Mouse (Mus musculus) liver, embryonic 14.5 days (tissue): ENCODE measurements around the gene Sf3b2. TPM values are rescaled to one million over a fixed set of nuclear protein-coding genes. Genes with fewer than 3 reads are reported as not detected.

Source experiments
- ATAC-seq: fragments of 200-750 bp; cut with Nextera tagmentation; 2 replicates; pipeline ENCODE4 v1.8.0; 2017; ENCODE audit warnings: moderate number of reproducible peaks, mild to moderate bottlenecking, moderate library complexity; ENCODE audit not compliant: insufficient read depth
- DNase-seq, 3 experiments: peaks; one replicate each; pipeline ENCODE4 v3.0.0-alpha.2; 2012 to 2013; ENCODE audit warnings: low read depth in 3 of 3, low spot score in 3 of 3
- H3K27ac ChIP-seq: fragments of 300-500 bp; sonication (generic); 2 replicates; pipeline ENCODE4 v1.5.1; 2014; ENCODE audit warnings: moderate library complexity, mild to moderate bottlenecking, control low read depth, inconsistent platforms
- H3K27me3 ChIP-seq: fragments of 300-500 bp; sonication (generic); 2 replicates; pipeline ENCODE4 v1.6.1; 2014; ENCODE audit warnings: mild to moderate bottlenecking, low read length, moderate library complexity; ENCODE audit not compliant: control insufficient read depth, insufficient read depth
- H3K36me3 ChIP-seq: fragments of 300-500 bp; sonication (generic); replicated peaks from 2 replicates; pipeline ENCODE4 v1.6.1; 2014; ENCODE audit warnings: low read depth; ENCODE audit not compliant: control insufficient read depth, insufficient read depth
- H3K4me1 ChIP-seq, 2 experiments: fragments of 200-500 bp in 1 of 2; fragments of 300-500 bp in 1 of 2; sonication (generic) in 1 of 2; replicated peaks; 2 replicates each; pipeline ENCODE4 v1.6.1; 2012 to 2014; ENCODE audit warnings: antibody characterized with exemption in 1 of 2, inconsistent platforms in 1 of 2, low read length in 1 of 2; ENCODE audit not compliant: control insufficient read depth in 2 of 2, insufficient read depth in 2 of 2
- H3K4me2 ChIP-seq: fragments of 300-500 bp; sonication (generic); 2 replicates; pipeline ENCODE4 v1.6.1; 2014; ENCODE audit warnings: low read depth, mild to moderate bottlenecking, control low read depth, moderate library complexity
- H3K4me3 ChIP-seq, 2 experiments: fragments of 200-500 bp in 1 of 2; fragments of 300-500 bp in 1 of 2; sonication (generic) in 1 of 2; 2 replicates each; pipeline ENCODE4 v1.5.1; 2012 to 2014; ENCODE audit warnings: low read depth in 2 of 2, low read length in 2 of 2, mild to moderate bottlenecking in 2 of 2, control low read depth in 1 of 2, inconsistent platforms in 1 of 2, moderate library complexity in 1 of 2; ENCODE audit not compliant: insufficient read depth in 1 of 2
- H3K9ac ChIP-seq: fragments of 300-500 bp; sonication (generic); replicated peaks from 2 replicates; pipeline ENCODE4 v1.6.1; 2014; ENCODE audit warnings: mild to moderate bottlenecking, control low read depth, moderate library complexity
- H3K9me3 ChIP-seq: fragments of 300-500 bp; sonication (generic); 2 replicates; pipeline ENCODE4 v1.6.1; 2016; ENCODE audit warnings: low read length, mixed read lengths; ENCODE audit not compliant: control insufficient read depth
- CTCF ChIP-seq: IDR thresholded peaks from 2 replicates; pipeline ENCODE4 v1.5.1; 2016; ENCODE audit warnings: antibody characterized with exemption, low read depth, control low read depth
- EP300 ChIP-seq: IDR thresholded peaks from 2 replicates; pipeline ENCODE4 v1.6.1; 2016; ENCODE audit warnings: antibody characterized with exemption, low read depth
- WGBS: fragments of 180-500 bp; shearing (Covaris S2); extraction: QIAGEN DNeasy Blood & Tissue Kit; methylation state at CpG from one replicate; pipeline ENCODE4 v1.1.7; 2014; ENCODE audit not compliant: insufficient replicate concordance; 5-methylcytosine and 5-hydroxymethylcytosine counted together
- polyA plus RNA-seq, 2 experiments: library from polyadenylated mRNA; depleted of rRNA in 1 of 2; stranded (reverse) in 1 of 2; unstranded in 1 of 2; fragments of >200 nt; fragmentation: Nextera tagmentation in 1 of 2; extraction: Ambion mirVana in 1 of 2; gene quantifications; 2 replicates each; pipeline versions ENCODE4 v1.2.1 to v1.2.3; 2012 to 2014

Gene Sf3b2
- 45.0 and 52.5 TPM in 2 replicates for polyA plus RNA-seq (2012; rRNA removed)
- 98.4 and 116 TPM in 2 replicates for polyA plus RNA-seq (2014; fragmentation: Nextera tagmentation; extraction: Ambion mirVana)

- DNase-seq (peak; percentile 100), ATAC-seq (peak; percentile 96)
- WGBS: under 1% methylated on average over 46 of the region's 46 CpGs
- TF ChIP-seq CTCF (peak; percentile 92), EP300 (no peak)
- Histone ChIP-seq H3K9me3 (no peaks in the 10 kb centered on the region), H3K4me1 (peaks cover 17 to 18% of the 10 kb centered on the region in 2 experiments), H3K27me3 (peaks cover 9% of the 10 kb centered on the region; the same call in 1 of the 2 replicates), H3K9ac (peak within 1 kb of the TSS; percentile 93), H3K4me2 (peak within 1 kb of the TSS; percentile 95), H3K27ac (peak within 1 kb of the TSS; percentile 72), H3K36me3 (peaks cover 33% of the 10 kb centered on the region), H3K4me3 (peak within 1 kb of the TSS; percentile 90 to 99)
Measured at GRCm38 (mm10) chr19:5294972-5295735, at the start of gene Sf3b2. Gene Sf3b2, minus strand, starts transcription at chr19:5295455.

- no peaks in the 10 kb centered on the region for H3K4me1 ChIP-seq
- H3K27me3 ChIP-seq: no peaks in the 10 kb centered on the region
- DNase-seq (no peak), ATAC-seq (no peak)
- H3K9me3 ChIP-seq: no peaks in the 10 kb centered on the region
- H3K4me2 ChIP-seq: no peak overlapping the region
- TF ChIP-seq EP300: no peak
- no peak for TF ChIP-seq CTCF
- no peak overlapping the region for H3K27ac ChIP-seq
- no peak overlapping the region for H3K4me3 ChIP-seq
- 78% methylated on average over 7 of the region's 7 CpGs for WGBS
- no peak overlapping the region for H3K9ac ChIP-seq
- H3K36me3 ChIP-seq: no peaks in the 10 kb centered on the region
Measured at GRCm38 (mm10) chr19:5341360-5341759, 46.1 kb upstream of the Sf3b2 start.

GRCm38 (mm10) chr19:5337975-5338374 is 42.7 kb upstream of the Sf3b2 start:
- no peak for TF ChIP-seq EP300
- peak; percentile 91 for TF ChIP-seq CTCF
- 10% methylated on average over 5 of the region's 5 CpGs for WGBS

GRCm38 (mm10) chr19:5335441-5335840 is 40.2 kb upstream of the Sf3b2 start, which contains the start of gene Catsper1:
Gene Catsper1, plus strand, starts transcription at chr19:5335741.
- H3K4me1 ChIP-seq: no peaks in the 10 kb centered on the region
- DNase-seq (no peak), ATAC-seq (no peak)
- TF ChIP-seq EP300: no peak
- no peak for TF ChIP-seq CTCF
- H3K27ac ChIP-seq: no peak within 1 kb of the TSS
- no peak within 1 kb of the TSS for H3K4me2 ChIP-seq
- 69% methylated on average over 6 of the region's 6 CpGs for WGBS
- no peaks in the 10 kb centered on the region for H3K36me3 ChIP-seq
- no peaks in the 10 kb centered on the region for H3K9me3 ChIP-seq
- H3K9ac ChIP-seq: no peak within 1 kb of the TSS
- no peaks in the 10 kb centered on the region for H3K27me3 ChIP-seq
- no peak within 1 kb of the TSS for H3K4me3 ChIP-seq

More at GRCm38 (mm10) chr19:5337975-5338374, 42.7 kb upstream of the Sf3b2 start:
- Histone ChIP-seq H3K9ac (no peak overlapping the region), H3K9me3 (no peaks in the 10 kb centered on the region), H3K36me3 (no peaks in the 10 kb centered on the region), H3K4me3 (no peak overlapping the region), H3K4me1 (no peaks in the 10 kb centered on the region), H3K4me2 (no peak overlapping the region), H3K27me3 (no peaks in the 10 kb centered on the region), H3K27ac (no peak overlapping the region)
- ATAC-seq (no peak), DNase-seq (peak; percentile 41 to 54 (median 42))

- H3K9me3 ChIP-seq: no peaks in the 10 kb centered on the region
- H3K4me2 ChIP-seq: no peak overlapping the region
- no peaks in the 10 kb centered on the region for H3K4me1 ChIP-seq
- no peaks in the 10 kb centered on the region for H3K36me3 ChIP-seq
- no peak overlapping the region for H3K9ac ChIP-seq
- TF ChIP-seq CTCF: no peak
- H3K27ac ChIP-seq: no peak overlapping the region
- H3K4me3 ChIP-seq: no peak overlapping the region
- H3K27me3 ChIP-seq: no peaks in the 10 kb centered on the region
- no peak for DNase-seq
- ATAC-seq: no peak
- 64% methylated on average over 5 of the region's 5 CpGs for WGBS
Measured at GRCm38 (mm10) chr19:5334741-5335140, 39.5 kb upstream of the Sf3b2 start.
